Mouse (Mus musculus): ENCODE results near the gene Tdo2. TPM values are rescaled to one million over a fixed set of nuclear protein-coding genes. Genes with fewer than 3 reads are reported as not detected.

Tdo2 gene
- polyA plus RNA-seq, 1 experiment from 2014 or later, result 0.18 TPM

- Histone ChIP-seq H3K4me2 (no peak overlapping the region), H3K9me3 (replicated peaks) (no peaks in the 10 kb centered on the region), H3K9ac (replicated peaks) (no peak overlapping the region), H3K4me3 (replicated peaks) (no peak overlapping the region), H3K4me1 (no peaks in the 10 kb centered on the region), H3K27ac (replicated peaks) (no peak overlapping the region), H3K27me3 (replicated peaks) (no peaks in the 10 kb centered on the region), H3K36me3 (no peaks in the 10 kb centered on the region)
- WGBS, result 93% methylated on average over 3 of the region's 3 CpGs
- no peak for ATAC-seq (ENCODE audit: low FRiP score)
These were observed 33.7 kb downstream of the Tdo2 start for GRCm38 (mm10) chr3:81942341-81942740.

- H3K4me3 ChIP-seq (replicated peaks), result no peak overlapping the region
- no peak overlapping the region for H3K4me2 ChIP-seq
- H3K27ac ChIP-seq (replicated peaks), result no peak overlapping the region
- H3K9ac ChIP-seq (replicated peaks), result no peak overlapping the region
- H3K27me3 ChIP-seq (replicated peaks), result no peaks in the 10 kb centered on the region
- no peaks in the 10 kb centered on the region for H3K9me3 ChIP-seq (replicated peaks)
- H3K36me3 ChIP-seq, result no peaks in the 10 kb centered on the region
- 80% methylated on average over 3 of the region's 3 CpGs for WGBS
- no peak for ATAC-seq (ENCODE audit: low FRiP score)
- H3K4me1 ChIP-seq, result no peaks in the 10 kb centered on the region
These were observed 37.1 kb downstream of the Tdo2 start for GRCm38 (mm10) chr3:81938924-81939323.

GRCm38 (mm10) chr3:81933348-81933747 lies 42.7 kb downstream of the Tdo2 start:
- ATAC-seq (ENCODE audit: low FRiP score), result no peak
- H3K27me3 ChIP-seq (replicated peaks), result no peaks in the 10 kb centered on the region
- peak overlapping the region; percentile 74 for H3K4me2 ChIP-seq
- H3K9ac ChIP-seq (replicated peaks), result no peak overlapping the region
- H3K4me3 ChIP-seq (replicated peaks), result no peak overlapping the region
- H3K36me3 ChIP-seq, result no peaks in the 10 kb centered on the region
- WGBS, result 81% methylated on average over 4 of the region's 4 CpGs
- no peaks in the 10 kb centered on the region for H3K9me3 ChIP-seq (replicated peaks)
- no peak overlapping the region for H3K27ac ChIP-seq (replicated peaks)
- peaks cover 6% of the 10 kb centered on the region; the same call in 1 of the 2 replicates for H3K4me1 ChIP-seq

- Histone ChIP-seq H3K4me3 (replicated peaks) (peak within 1 kb of the TSS; percentile 76), H3K27ac (replicated peaks) (peak within 1 kb of the TSS; percentile 88), H3K9ac (replicated peaks) (peak within 1 kb of the TSS; percentile 74), H3K4me1 (peaks cover 6% of the 10 kb centered on the region; the same call in 1 of the 2 replicates), H3K36me3 (no peaks in the 10 kb centered on the region), H3K4me2 (peak within 1 kb of the TSS; percentile 74), H3K9me3 (replicated peaks) (no peaks in the 10 kb centered on the region), H3K27me3 (replicated peaks) (no peaks in the 10 kb centered on the region)
- ATAC-seq (ENCODE audit: low FRiP score), result peak; percentile 92
- 9% methylated on average over 27 of the region's 27 CpGs for WGBS
These were observed 43.6 kb downstream of the Tdo2 start, which contains the start of gene Ctso for GRCm38 (mm10) chr3:81932141-81933101. Gene Ctso (plus strand): TSS chr3:81932601.

GRCm38 (mm10) chr3:81931695-81932094 lies 44.3 kb downstream of the Tdo2 start:
- Histone ChIP-seq H3K4me2 (no peak overlapping the region), H3K4me1 (peaks cover 10% of the 10 kb centered on the region), H3K4me3 (replicated peaks) (no peak overlapping the region), H3K27me3 (replicated peaks) (no peaks in the 10 kb centered on the region), H3K9ac (replicated peaks) (no peak overlapping the region), H3K36me3 (no peaks in the 10 kb centered on the region), H3K27ac (replicated peaks) (no peak overlapping the region), H3K9me3 (replicated peaks) (no peaks in the 10 kb centered on the region)
- ATAC-seq (ENCODE audit: low FRiP score), result no peak
- WGBS, result 37% methylated on average over 3 of the region's 3 CpGs

GRCm38 (mm10) chr3:81929073-81929472 lies 46.9 kb downstream of the Tdo2 start:
- no peak for ATAC-seq (ENCODE audit: low FRiP score)
- Histone ChIP-seq H3K36me3 (no peaks in the 10 kb centered on the region), H3K4me1 (peaks cover 11% of the 10 kb centered on the region), H3K4me3 (replicated peaks) (no peak overlapping the region), H3K27me3 (replicated peaks) (no peaks in the 10 kb centered on the region), H3K4me2 (no peak overlapping the region), H3K9ac (replicated peaks) (no peak overlapping the region), H3K9me3 (replicated peaks) (no peaks in the 10 kb centered on the region), H3K27ac (replicated peaks) (no peak overlapping the region)
- 93% methylated on average over 1 of the region's 1 CpGs for WGBS

- no peaks in the 10 kb centered on the region for H3K27me3 ChIP-seq (replicated peaks)
- H3K36me3 ChIP-seq, result no peaks in the 10 kb centered on the region
- no peak overlapping the region for H3K4me2 ChIP-seq
- H3K27ac ChIP-seq (replicated peaks), result no peak overlapping the region
- 48% methylated on average over 9 of the region's 9 CpGs for WGBS
- H3K9me3 ChIP-seq (replicated peaks), result no peaks in the 10 kb centered on the region
- H3K9ac ChIP-seq (replicated peaks), result no peak overlapping the region
- H3K4me3 ChIP-seq (replicated peaks), result no peak overlapping the region
- H3K4me1 ChIP-seq, result peaks cover 10% of the 10 kb centered on the region
- ATAC-seq (ENCODE audit: low FRiP score), result no peak
These were observed 49.2 kb downstream of the Tdo2 start for GRCm38 (mm10) chr3:81926764-81927325.

GRCm38 (mm10) chr3:81925856-81926255 lies 50.1 kb downstream of the Tdo2 start:
- Histone ChIP-seq H3K27me3 (replicated peaks) (no peaks in the 10 kb centered on the region), H3K36me3 (no peaks in the 10 kb centered on the region), H3K4me1 (peaks cover 10% of the 10 kb centered on the region), H3K27ac (replicated peaks) (no peak overlapping the region), H3K9ac (replicated peaks) (no peak overlapping the region), H3K4me2 (no peak overlapping the region), H3K9me3 (replicated peaks) (no peaks in the 10 kb centered on the region), H3K4me3 (replicated peaks) (no peak overlapping the region)
- no peak for ATAC-seq (ENCODE audit: low FRiP score)
- WGBS, result 60% methylated on average over 5 of the region's 5 CpGs

- Histone ChIP-seq H3K9ac (replicated peaks) (no peak overlapping the region), H3K36me3 (no peaks in the 10 kb centered on the region), H3K9me3 (replicated peaks) (no peaks in the 10 kb centered on the region), H3K4me1 (peaks cover 10% of the 10 kb centered on the region), H3K4me2 (no peak overlapping the region), H3K27ac (replicated peaks) (no peak overlapping the region), H3K27me3 (replicated peaks) (no peaks in the 10 kb centered on the region), H3K4me3 (replicated peaks) (no peak overlapping the region)
- WGBS, result 4% methylated on average over 1 of the region's 1 CpGs
- ATAC-seq (ENCODE audit: low FRiP score), result peak; percentile 58; the same call in 1 of the 2 replicates
These were observed 51.1 kb downstream of the Tdo2 start for GRCm38 (mm10) chr3:81924931-81925330.

GRCm38 (mm10) chr3:81922910-81923309 lies 53.1 kb downstream of the Tdo2 start:
- H3K9ac ChIP-seq (replicated peaks), result no peak overlapping the region
- H3K36me3 ChIP-seq, result no peaks in the 10 kb centered on the region
- H3K4me1 ChIP-seq, result peaks cover 10% of the 10 kb centered on the region
- H3K4me2 ChIP-seq, result no peak overlapping the region
- H3K27me3 ChIP-seq (replicated peaks), result no peaks in the 10 kb centered on the region
- ATAC-seq (ENCODE audit: low FRiP score), result peak; percentile 33; the same call in 1 of the 2 replicates
- H3K27ac ChIP-seq (replicated peaks), result no peak overlapping the region
- no peaks in the 10 kb centered on the region for H3K9me3 ChIP-seq (replicated peaks)
- WGBS, result 62% methylated on average over 4 of the region's 4 CpGs
- no peak overlapping the region for H3K4me3 ChIP-seq (replicated peaks)

- 35% methylated on average over 3 of the region's 3 CpGs for WGBS
- Histone ChIP-seq H3K9ac (replicated peaks) (no peak overlapping the region), H3K36me3 (no peaks in the 10 kb centered on the region), H3K9me3 (replicated peaks) (no peaks in the 10 kb centered on the region), H3K27me3 (replicated peaks) (no peaks in the 10 kb centered on the region), H3K4me3 (replicated peaks) (no peak overlapping the region), H3K4me2 (no peak overlapping the region), H3K4me1 (peaks cover 5% of the 10 kb centered on the region; the same call in 1 of the 2 replicates), H3K27ac (replicated peaks) (no peak overlapping the region)
- no peak for ATAC-seq (ENCODE audit: low FRiP score)
These were observed 56.3 kb downstream of the Tdo2 start for GRCm38 (mm10) chr3:81919681-81920080.

- Histone ChIP-seq H3K4me3 (replicated peaks) (no peak overlapping the region), H3K27me3 (replicated peaks) (no peaks in the 10 kb centered on the region), H3K27ac (replicated peaks) (no peak overlapping the region), H3K9ac (replicated peaks) (no peak overlapping the region), H3K36me3 (no peaks in the 10 kb centered on the region), H3K4me2 (no peak overlapping the region), H3K4me1 (peaks cover 5% of the 10 kb centered on the region; the same call in 1 of the 2 replicates), H3K9me3 (replicated peaks) (no peaks in the 10 kb centered on the region)
- WGBS, result 85% methylated on average over 8 of the region's 8 CpGs
- ATAC-seq (ENCODE audit: low FRiP score), result no peak
These were observed 57.8 kb downstream of the Tdo2 start for GRCm38 (mm10) chr3:81918215-81918614.

Data from neural tube, embryonic 15.5 days (tissue).